Mouse (Mus musculus): ENCODE measurements around the gene Sspn. TPM values are rescaled to one million over a fixed set of nuclear protein-coding genes. Genes with fewer than 3 reads are reported as not detected.

Gene Sspn
- polyA plus RNA-seq, 1 experiment from 2014 or later, result 7.4 TPM

DNA sequence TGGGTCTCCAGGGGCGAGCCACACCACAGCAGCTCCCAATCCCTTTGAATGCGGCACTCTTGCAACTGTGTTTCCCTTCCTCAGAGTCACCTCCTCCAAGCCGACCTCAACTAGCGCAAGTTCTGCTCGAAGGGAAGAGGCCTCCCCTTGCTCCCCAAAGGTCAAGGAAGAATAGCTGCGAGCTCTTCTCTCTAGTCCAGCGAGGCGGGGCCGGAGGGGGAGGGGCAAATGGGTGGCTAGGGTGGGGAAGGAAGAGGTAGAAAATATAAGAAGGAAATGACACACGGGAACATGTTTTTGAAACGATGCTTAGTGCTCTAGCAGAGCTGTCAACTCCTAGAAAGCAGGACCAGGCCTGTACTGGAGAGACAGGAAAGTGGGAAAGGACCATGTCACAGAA lies 61.1 kb downstream of the Sspn start:
- no peak for TF ChIP-seq CTCF (IDR thresholded peaks at IDR 0.05; ENCODE audit: low read depth)
- DNase-seq (no peak), ATAC-seq (ENCODE audit: insufficient read depth) (no peak)
- no peak overlapping the region for H3K4me2 ChIP-seq
- 69% methylated on average over 11 of the region's 11 CpGs for WGBS
- no peaks in the 10 kb centered on the region for H3K4me1 ChIP-seq (ENCODE audit: insufficient read depth)
- H3K9me3 ChIP-seq (ENCODE audit: low read depth, low read length), result no peaks in the 10 kb centered on the region
- no peak overlapping the region for H3K9ac ChIP-seq
- no peaks in the 10 kb centered on the region for H3K36me3 ChIP-seq (ENCODE audit: insufficient read depth)
- H3K4me3 ChIP-seq (ENCODE audit: low read depth, low read length), result no peak overlapping the region
- H3K27me3 ChIP-seq (ENCODE audit: insufficient read depth, low read length), result no peaks in the 10 kb centered on the region
- H3K27ac ChIP-seq (ENCODE audit: low read depth), result no peak overlapping the region

DNA sequence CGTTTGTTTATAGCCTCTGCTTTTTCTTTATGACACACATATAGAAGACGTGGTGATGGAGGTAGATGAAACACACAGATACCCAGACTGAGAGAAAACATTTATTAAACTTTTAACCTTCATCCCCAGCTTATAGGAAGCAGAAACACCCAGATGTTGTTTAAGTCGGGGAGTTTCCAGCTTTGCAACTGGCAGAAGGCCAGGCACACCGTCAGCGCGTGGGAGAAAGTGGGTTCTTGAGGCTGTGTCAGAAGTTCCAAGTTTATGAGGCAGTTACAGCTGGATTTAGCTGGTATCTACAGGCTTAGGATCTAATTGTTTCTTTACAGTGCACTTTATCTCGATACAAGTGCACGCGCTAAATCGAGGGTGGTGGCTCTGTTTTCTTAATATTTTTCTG lies 61.5 kb downstream of the Sspn start:
- no peaks in the 10 kb centered on the region for H3K4me1 ChIP-seq (ENCODE audit: insufficient read depth)
- DNase-seq (peak; percentile 69), ATAC-seq (ENCODE audit: insufficient read depth) (no peak)
- no peaks in the 10 kb centered on the region for H3K27me3 ChIP-seq (ENCODE audit: insufficient read depth, low read length)
- TF ChIP-seq CTCF (IDR thresholded peaks at IDR 0.05; ENCODE audit: low read depth), result no peak
- no peak overlapping the region for H3K4me3 ChIP-seq (ENCODE audit: low read depth, low read length)
- no peaks in the 10 kb centered on the region for H3K9me3 ChIP-seq (ENCODE audit: low read depth, low read length)
- no peak overlapping the region for H3K27ac ChIP-seq (ENCODE audit: low read depth)
- H3K36me3 ChIP-seq (ENCODE audit: insufficient read depth), result no peaks in the 10 kb centered on the region
- WGBS, result 55% methylated on average over 10 of the region's 10 CpGs
- no peak overlapping the region for H3K9ac ChIP-seq
- H3K4me2 ChIP-seq, result no peak overlapping the region

DNA sequence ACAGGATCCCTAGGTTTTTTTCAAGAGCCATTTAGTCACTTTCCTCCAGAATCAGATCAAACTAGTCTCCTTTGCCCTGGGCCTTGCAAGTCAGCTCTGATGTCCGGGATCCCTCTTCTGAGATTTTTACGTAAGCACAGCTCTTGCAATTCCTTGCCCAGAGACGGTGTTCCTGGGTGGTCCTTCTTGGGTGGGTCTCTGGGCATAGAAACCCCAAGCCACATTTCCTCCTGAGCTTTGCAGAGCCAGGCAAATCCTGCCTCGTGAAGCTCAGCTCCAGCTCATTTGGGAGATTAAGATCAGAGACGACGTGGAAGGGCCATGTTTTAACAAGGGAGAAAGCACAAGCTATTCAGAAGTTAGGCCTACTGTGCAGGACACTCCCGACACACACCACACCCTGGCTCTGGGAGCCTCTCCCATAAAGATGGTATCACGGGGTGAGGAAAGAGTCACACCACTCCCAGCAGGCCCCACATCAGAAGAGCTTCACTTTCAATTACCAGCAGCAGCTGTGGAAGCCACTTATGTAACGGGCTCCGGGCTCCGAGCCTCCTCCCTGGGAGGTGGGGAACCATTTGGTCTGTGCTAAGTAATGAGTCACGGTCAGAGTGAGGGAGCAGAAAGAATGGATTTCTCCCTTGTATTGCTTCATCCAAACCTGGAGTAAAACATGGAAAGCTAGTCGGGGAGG lies 67.0 kb downstream of the Sspn start:
- DNase-seq, result peak; percentile 64
- 20% methylated on average over 13 of the region's 13 CpGs for WGBS
- H3K4me2 ChIP-seq, result no peak overlapping the region
- ATAC-seq (ENCODE audit: insufficient read depth), result peak; percentile 63
- H3K4me3 ChIP-seq (ENCODE audit: low read depth, low read length), result no peak overlapping the region
- H3K9me3 ChIP-seq (ENCODE audit: low read depth, low read length), result no peaks in the 10 kb centered on the region
- no peaks in the 10 kb centered on the region for H3K27me3 ChIP-seq (ENCODE audit: insufficient read depth, low read length)
- H3K36me3 ChIP-seq (ENCODE audit: insufficient read depth), result no peaks in the 10 kb centered on the region
- 0 out of 2 replicates have a peak, but pooled peaks cover 3% of the 10 kb centered on the region for H3K4me1 ChIP-seq (ENCODE audit: insufficient read depth)
- TF ChIP-seq CTCF (IDR thresholded peaks at IDR 0.05; ENCODE audit: low read depth), result no peak
- no peak overlapping the region for H3K9ac ChIP-seq
- H3K27ac ChIP-seq (ENCODE audit: low read depth), result peak overlapping the region; percentile 37; the same call in 1 of the 2 replicates

DNA sequence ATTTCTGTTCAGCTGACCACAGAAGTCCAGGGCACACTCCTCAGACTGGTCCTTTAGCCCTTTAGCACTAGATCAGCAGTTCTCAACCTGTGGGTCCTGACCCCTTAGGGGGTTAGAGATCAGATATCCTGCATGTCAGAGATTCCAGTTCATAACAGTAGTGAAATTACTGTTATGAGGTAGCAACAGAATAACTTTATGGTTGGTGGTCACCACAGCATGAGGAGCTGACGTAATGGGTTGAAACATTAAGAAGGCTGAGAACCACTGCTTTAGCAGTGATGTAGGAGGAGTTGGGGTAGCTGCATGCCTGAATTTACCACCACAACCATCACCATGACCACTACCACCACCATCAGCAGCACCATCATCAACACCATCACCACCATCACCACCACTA lies 69.3 kb downstream of the Sspn start:
- 96% methylated on average over 1 of the region's 1 CpGs for WGBS
- ATAC-seq (ENCODE audit: insufficient read depth) (no peak), DNase-seq (no peak)
- H3K4me3 ChIP-seq (ENCODE audit: low read depth, low read length), result no peak overlapping the region
- H3K36me3 ChIP-seq (ENCODE audit: insufficient read depth), result no peaks in the 10 kb centered on the region
- no peak overlapping the region for H3K27ac ChIP-seq (ENCODE audit: low read depth)
- H3K9me3 ChIP-seq (ENCODE audit: low read depth, low read length), result no peaks in the 10 kb centered on the region
- H3K4me2 ChIP-seq, result no peak overlapping the region
- TF ChIP-seq CTCF (IDR thresholded peaks at IDR 0.05; ENCODE audit: low read depth), result no peak
- 0 out of 2 replicates have a peak, but pooled peaks cover 3% of the 10 kb centered on the region for H3K4me1 ChIP-seq (ENCODE audit: insufficient read depth)
- no peak overlapping the region for H3K9ac ChIP-seq
- H3K27me3 ChIP-seq (ENCODE audit: insufficient read depth, low read length), result no peaks in the 10 kb centered on the region

DNA sequence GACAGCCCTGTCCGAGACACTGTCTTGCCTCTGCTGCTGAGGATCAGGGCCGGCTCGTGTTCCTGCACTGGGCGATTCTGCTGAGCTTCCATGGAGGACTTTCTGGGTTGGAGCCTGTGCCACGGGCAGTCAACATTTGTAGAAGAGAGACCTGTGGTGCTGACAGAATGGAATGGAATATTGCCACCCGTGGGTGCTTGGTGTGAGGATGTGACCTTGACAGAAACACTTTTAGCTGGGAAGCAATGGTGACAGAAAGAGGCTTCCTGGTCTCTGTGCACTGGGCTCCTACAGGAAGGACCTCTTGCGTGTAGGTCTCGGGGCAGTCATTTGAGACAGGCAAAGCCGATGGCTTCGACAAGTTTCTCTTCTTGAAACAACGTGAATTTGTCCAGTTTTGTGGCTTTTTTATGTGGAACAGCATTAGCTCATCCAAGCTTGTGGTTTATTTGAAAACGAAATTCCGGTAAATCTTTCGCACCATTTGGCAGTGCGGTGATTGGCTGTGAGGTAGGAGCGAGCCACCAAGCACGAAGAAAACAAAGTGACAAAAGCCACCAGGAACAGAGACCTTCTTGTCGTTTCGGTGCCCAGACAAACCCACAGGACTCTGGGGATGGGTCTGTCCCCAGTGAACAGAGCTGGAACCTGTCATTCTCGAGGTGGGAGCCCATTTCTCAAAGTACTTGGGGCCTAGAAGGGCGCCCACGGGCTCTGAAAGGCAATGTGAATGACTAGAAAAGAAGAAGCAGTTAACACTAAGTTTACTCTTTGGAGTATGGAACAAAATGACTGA lies 70.2 kb downstream of the Sspn start:
- no peak for TF ChIP-seq CTCF (IDR thresholded peaks at IDR 0.05; ENCODE audit: low read depth)
- H3K9me3 ChIP-seq (ENCODE audit: low read depth, low read length), result no peaks in the 10 kb centered on the region
- no peak overlapping the region for H3K9ac ChIP-seq
- ATAC-seq (ENCODE audit: insufficient read depth) (no peak), DNase-seq (no peak)
- no peak overlapping the region for H3K27ac ChIP-seq (ENCODE audit: low read depth)
- no peaks in the 10 kb centered on the region for H3K36me3 ChIP-seq (ENCODE audit: insufficient read depth)
- no peak overlapping the region for H3K4me2 ChIP-seq
- 0 out of 2 replicates have a peak, but pooled peaks cover 3% of the 10 kb centered on the region for H3K4me1 ChIP-seq (ENCODE audit: insufficient read depth)
- WGBS, result 85% methylated on average over 22 of the region's 22 CpGs
- H3K27me3 ChIP-seq (ENCODE audit: insufficient read depth, low read length), result no peaks in the 10 kb centered on the region
- no peak overlapping the region for H3K4me3 ChIP-seq (ENCODE audit: low read depth, low read length)

DNA sequence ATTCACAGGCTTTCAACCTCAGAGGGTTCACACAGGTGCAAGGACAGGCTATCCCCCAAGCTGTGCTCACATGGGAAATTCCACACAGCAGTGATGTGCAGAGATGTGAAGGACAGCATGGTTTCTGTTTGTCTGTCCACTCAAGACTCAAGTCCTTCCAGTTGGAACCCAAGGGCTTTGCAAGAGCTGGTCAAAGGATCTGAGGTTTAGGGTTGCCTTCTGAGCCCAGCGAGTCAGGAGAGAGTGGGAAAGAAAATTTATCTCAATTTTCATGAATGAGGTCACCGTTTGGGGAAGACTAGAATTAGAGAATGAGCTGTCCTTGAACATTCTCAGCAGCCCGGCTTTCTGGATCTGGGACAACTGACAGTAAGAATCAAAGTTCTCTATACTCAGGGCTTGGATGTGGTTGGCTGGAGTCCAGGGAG lies 72.7 kb downstream of the Sspn start:
- H3K9ac ChIP-seq, result no peak overlapping the region
- 61% methylated on average over 3 of the region's 3 CpGs for WGBS
- H3K4me1 ChIP-seq (ENCODE audit: insufficient read depth), result peaks cover 15% of the 10 kb centered on the region
- no peak overlapping the region for H3K27ac ChIP-seq (ENCODE audit: low read depth)
- H3K9me3 ChIP-seq (ENCODE audit: low read depth, low read length), result no peaks in the 10 kb centered on the region
- no peak overlapping the region for H3K4me2 ChIP-seq
- H3K4me3 ChIP-seq (ENCODE audit: low read depth, low read length), result no peak overlapping the region
- DNase-seq, result no peak
- ATAC-seq (ENCODE audit: insufficient read depth), result no peak
- H3K27me3 ChIP-seq (ENCODE audit: insufficient read depth, low read length), result no peaks in the 10 kb centered on the region
- no peak for TF ChIP-seq CTCF (IDR thresholded peaks at IDR 0.05; ENCODE audit: low read depth)
- no peaks in the 10 kb centered on the region for H3K36me3 ChIP-seq (ENCODE audit: insufficient read depth)

DNA sequence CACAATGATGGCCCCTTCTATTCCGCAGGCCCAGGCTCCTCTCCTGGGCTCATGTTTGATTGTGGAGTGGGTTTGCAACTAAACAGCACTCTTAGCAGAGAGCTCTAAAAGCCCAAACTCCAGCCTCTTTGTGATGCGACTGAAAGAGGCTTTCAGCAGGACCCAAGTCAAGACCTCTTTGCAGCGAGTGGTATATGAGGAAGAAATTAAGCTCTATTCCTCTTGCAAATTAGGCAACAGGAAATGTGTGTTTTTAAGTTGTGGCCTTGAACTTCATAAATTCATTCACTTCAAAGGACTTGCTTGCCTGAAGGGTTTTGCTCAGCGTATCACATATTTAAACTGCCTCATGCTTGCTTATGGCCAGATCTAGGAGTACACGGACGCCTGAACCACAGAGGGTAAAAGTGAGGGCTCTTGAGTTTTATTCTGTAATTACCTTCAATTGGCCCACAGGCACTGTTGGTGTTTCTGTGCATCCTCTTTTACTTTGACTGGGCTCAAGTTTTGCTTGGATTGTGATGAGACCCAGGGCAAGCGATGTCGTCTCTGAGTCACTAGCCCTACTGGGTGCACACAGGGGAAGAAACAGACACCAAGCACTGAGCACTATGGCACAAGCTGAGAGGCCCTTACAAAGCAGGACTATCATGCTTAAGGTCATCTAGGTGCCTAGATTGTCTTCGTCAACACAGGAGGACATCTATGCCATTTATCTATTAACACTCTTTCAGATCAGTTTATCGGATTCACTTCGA lies 73.9 kb downstream of the Sspn start:
- DNase-seq (no peak), ATAC-seq (ENCODE audit: insufficient read depth) (no peak)
- Histone ChIP-seq H3K27me3 (ENCODE audit: insufficient read depth, low read length) (no peaks in the 10 kb centered on the region), H3K4me3 (ENCODE audit: low read depth, low read length) (no peak overlapping the region), H3K9me3 (ENCODE audit: low read depth, low read length) (no peaks in the 10 kb centered on the region), H3K27ac (ENCODE audit: low read depth) (no peak overlapping the region), H3K4me2 (no peak overlapping the region), H3K4me1 (ENCODE audit: insufficient read depth) (peaks cover 15% of the 10 kb centered on the region), H3K9ac (no peak overlapping the region), H3K36me3 (ENCODE audit: insufficient read depth) (no peaks in the 10 kb centered on the region)
- 67% methylated on average over 11 of the region's 11 CpGs for WGBS
- TF ChIP-seq CTCF (IDR thresholded peaks at IDR 0.05; ENCODE audit: low read depth), result no peak

Measured in lung, embryonic 14.5 days (tissue).